Mouse (Mus musculus): ENCODE measurements at regions not wholly inside any gene's neighbourhood (a gene's known extent, or its start where the extent isn't known, plus 50 kb on each side); places are given as distances from the start of the nearest gene placed in this dataset.

DNA sequence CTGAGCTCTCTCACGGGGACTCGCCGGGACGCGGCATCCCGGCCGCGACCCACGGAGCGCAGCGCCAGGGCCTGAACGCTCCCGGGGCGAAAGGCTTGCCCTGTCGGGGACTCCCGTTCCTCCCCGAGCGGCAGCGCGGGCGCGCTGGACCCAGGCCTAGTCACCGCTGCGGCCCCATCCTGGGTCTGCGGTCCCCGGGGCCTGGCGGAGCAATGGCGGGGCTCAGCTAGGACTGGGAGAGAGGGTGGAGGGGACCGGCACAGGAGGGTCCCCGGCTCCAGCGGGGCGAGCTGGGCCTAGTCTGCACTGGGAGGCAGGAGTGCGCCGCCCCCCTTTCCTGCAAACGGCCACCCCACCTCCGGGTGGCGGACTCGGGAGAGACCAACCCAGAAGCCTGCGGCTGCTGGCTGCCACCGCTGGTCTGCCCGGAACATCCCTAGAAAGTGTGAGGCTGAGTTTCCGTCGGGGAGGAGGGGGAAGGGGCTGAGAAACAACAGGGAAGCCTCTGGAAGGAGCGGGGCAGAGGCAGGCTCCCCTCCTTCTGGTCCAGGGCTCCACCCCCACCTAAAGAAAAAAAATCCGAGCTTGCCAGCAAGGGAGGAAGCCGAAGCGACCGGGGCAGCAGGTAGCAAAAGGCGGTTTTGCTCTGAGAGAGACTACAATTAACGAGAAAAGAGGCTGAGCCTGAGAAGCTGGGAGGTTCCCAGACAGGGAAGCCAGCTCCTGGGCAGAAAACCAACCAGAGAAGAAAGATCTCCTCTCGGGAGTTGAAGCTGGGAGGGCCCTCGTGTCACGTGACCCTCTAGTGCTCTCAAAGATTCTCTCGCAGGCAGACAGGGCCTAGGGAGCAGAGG, 67.9 kb upstream of the Cplx2 start:
- TF ChIP-seq POLR2A (IDR thresholded peaks at IDR 0.05; ENCODE audit: borderline replicate concordance, extremely low read depth, insufficient read depth, insufficient read length, poor library complexity, severe bottlenecking) (no peak; the same call in 1 of the 2 replicates), CTCF (IDR thresholded peaks at IDR 0.05; ENCODE audit: borderline replicate concordance, extremely low read depth, insufficient read depth, insufficient read length) (no peak)
- DNase-seq (ENCODE audit: low read depth), result peak; percentile 95

DNA sequence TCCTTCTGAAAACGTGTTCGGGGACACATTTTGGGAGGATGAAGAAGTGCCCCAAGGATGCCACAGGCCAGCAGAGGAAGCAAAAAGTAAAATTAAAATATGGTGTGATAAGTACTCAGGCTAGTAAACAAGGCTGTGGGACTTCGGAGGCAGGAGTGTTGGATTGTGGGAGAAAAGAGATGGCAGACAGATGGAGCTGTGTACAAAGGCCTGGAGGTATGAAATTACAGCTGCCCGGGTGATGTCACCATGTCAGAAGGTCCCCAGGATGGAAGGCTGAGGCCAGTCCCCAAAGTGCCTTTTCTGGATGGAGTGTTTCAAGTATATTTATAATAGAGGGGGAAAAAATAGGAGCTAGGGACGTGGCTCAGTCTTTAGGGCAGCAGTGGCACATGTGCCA, 66.9 kb upstream of the Cplx2 start:
- TF ChIP-seq POLR2A (IDR thresholded peaks at IDR 0.05; ENCODE audit: borderline replicate concordance, extremely low read depth, insufficient read depth, insufficient read length, poor library complexity, severe bottlenecking), result no peak
- TF ChIP-seq CTCF (IDR thresholded peaks at IDR 0.05; ENCODE audit: borderline replicate concordance, extremely low read depth, insufficient read depth, insufficient read length), result no peak
- peak; percentile 62 for DNase-seq (ENCODE audit: low read depth)

DNA sequence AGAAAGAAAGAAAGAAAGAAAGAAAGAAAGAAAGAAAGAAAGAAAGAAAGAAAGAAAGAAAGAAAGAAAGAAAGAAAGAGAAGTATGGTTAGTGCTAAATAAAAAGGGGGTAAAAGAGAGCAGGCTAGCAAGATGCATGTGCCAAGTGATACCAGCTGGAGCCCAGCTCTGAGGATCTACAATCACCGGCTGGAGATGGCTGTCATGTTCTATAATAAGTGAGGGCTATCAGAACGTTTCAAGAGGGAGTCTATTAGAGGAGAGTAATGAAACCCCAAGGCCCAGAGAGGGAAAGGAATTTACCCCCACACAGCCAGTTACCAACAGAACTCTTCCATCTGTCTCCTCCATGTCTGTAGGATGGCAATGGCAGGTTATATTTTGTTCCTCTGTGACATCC, 62.6 kb upstream of the Cplx2 start:
- peak; percentile 73 for DNase-seq (ENCODE audit: low read depth)
- no peak for TF ChIP-seq POLR2A (IDR thresholded peaks at IDR 0.05; ENCODE audit: borderline replicate concordance, extremely low read depth, insufficient read depth, insufficient read length, poor library complexity, severe bottlenecking)
- TF ChIP-seq CTCF (IDR thresholded peaks at IDR 0.05; ENCODE audit: borderline replicate concordance, extremely low read depth, insufficient read depth, insufficient read length), result no peak

GRCm38 (mm10) chr13:54309354-54309753, 61.8 kb upstream of the Cplx2 start:
- peak; percentile 94 for DNase-seq (ENCODE audit: low read depth)

GRCm38 (mm10) chr13:54310144-54310543, 61.0 kb upstream of the Cplx2 start:
- no peak for TF ChIP-seq CTCF (IDR thresholded peaks at IDR 0.05; ENCODE audit: borderline replicate concordance, extremely low read depth, insufficient read depth, insufficient read length)
- TF ChIP-seq POLR2A (IDR thresholded peaks at IDR 0.05; ENCODE audit: borderline replicate concordance, extremely low read depth, insufficient read depth, insufficient read length, poor library complexity, severe bottlenecking), result no peak
- DNase-seq (ENCODE audit: low read depth), result no peak

More at GRCm38 (mm10) chr13:54309354-54309753, 61.8 kb upstream of the Cplx2 start:
- no peak for TF ChIP-seq CTCF (IDR thresholded peaks at IDR 0.05; ENCODE audit: borderline replicate concordance, extremely low read depth, insufficient read depth, insufficient read length)
- TF ChIP-seq POLR2A (IDR thresholded peaks at IDR 0.05; ENCODE audit: borderline replicate concordance, extremely low read depth, insufficient read depth, insufficient read length, poor library complexity, severe bottlenecking), result no peak

DNA sequence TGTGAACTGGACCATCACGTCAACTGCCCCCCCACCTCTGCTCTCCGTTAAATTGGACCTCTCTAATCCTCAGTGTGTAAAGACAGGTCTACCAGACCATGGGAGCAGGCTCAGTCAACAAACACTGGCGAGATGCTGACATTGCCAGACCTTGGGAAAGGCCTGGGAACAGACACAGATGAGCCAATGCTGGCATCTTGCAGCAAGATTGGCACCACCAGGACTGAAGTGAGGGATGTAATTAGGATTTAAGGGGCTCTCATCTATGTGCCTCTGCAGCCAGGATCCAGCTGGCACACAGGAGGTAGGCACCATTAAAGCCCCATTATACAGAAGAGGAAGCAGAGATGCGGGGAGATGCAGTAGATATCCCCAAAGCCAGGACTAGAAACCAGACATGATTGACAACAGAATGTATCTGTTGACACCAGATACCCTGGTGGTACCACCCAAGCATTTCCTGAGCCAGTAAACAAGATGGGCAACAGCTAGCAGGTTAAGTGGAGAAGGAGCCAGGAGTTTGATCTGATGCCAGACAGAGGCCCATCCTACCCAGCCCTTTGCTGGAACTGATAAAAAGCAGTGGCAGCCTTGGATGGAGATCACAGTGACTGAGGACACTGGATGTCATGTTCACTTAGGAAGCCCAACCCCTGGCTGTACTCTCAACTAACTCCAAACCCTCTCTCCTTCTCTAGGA, 59.7 kb upstream of the Cplx2 start:
- TF ChIP-seq POLR2A (IDR thresholded peaks at IDR 0.05; ENCODE audit: borderline replicate concordance, extremely low read depth, insufficient read depth, insufficient read length, poor library complexity, severe bottlenecking) (no peak), CTCF (IDR thresholded peaks at IDR 0.05; ENCODE audit: borderline replicate concordance, extremely low read depth, insufficient read depth, insufficient read length) (no peak)
- peak; percentile 53 for DNase-seq (ENCODE audit: low read depth)

GRCm38 (mm10) chr13:54312405-54313185, 58.6 kb upstream of the Cplx2 start:
- TF ChIP-seq POLR2A (IDR thresholded peaks at IDR 0.05; ENCODE audit: borderline replicate concordance, extremely low read depth, insufficient read depth, insufficient read length, poor library complexity, severe bottlenecking), result no peak
- DNase-seq (ENCODE audit: low read depth), result peak; percentile 36

- no peak for TF ChIP-seq POLR2A (IDR thresholded peaks at IDR 0.05; ENCODE audit: borderline replicate concordance, extremely low read depth, insufficient read depth, insufficient read length, poor library complexity, severe bottlenecking)
- TF ChIP-seq CTCF (IDR thresholded peaks at IDR 0.05; ENCODE audit: borderline replicate concordance, extremely low read depth, insufficient read depth, insufficient read length), result no peak
Observed at GRCm38 (mm10) chr13:54315333-54315732, 55.8 kb upstream of the Cplx2 start.

DNA sequence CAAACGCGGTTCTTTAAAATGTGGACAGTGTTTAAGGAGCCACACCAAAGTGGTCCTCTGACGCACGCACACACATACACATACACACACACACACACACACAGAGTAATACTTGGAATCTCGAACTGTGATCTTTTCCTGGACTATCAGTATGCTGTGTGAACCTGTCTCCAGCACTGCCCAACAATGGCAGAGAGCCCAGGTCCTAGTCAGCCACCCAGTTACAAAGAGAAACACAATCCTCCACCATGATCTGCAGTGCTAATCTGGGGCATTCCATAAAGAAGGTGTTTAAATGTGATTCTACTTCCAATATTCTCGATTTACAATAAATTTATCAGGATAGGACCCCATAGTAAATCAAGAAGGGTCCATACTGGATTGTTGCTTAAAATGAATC, 54.2 kb upstream of the Cplx2 start:
- TF ChIP-seq CTCF (IDR thresholded peaks at IDR 0.05; ENCODE audit: borderline replicate concordance, extremely low read depth, insufficient read depth, insufficient read length) (no peak), POLR2A (IDR thresholded peaks at IDR 0.05; ENCODE audit: borderline replicate concordance, extremely low read depth, insufficient read depth, insufficient read length, poor library complexity, severe bottlenecking) (no peak)
- no peak for DNase-seq (ENCODE audit: low read depth)

More at GRCm38 (mm10) chr13:54315333-54315732, 55.8 kb upstream of the Cplx2 start:
- DNase-seq (ENCODE audit: low read depth), result no peak

- DNase-seq (ENCODE audit: low read depth), result no peak
- TF ChIP-seq CTCF (IDR thresholded peaks at IDR 0.05; ENCODE audit: borderline replicate concordance, extremely low read depth, insufficient read depth, insufficient read length) (no peak), POLR2A (IDR thresholded peaks at IDR 0.05; ENCODE audit: borderline replicate concordance, extremely low read depth, insufficient read depth, insufficient read length, poor library complexity, severe bottlenecking) (no peak)
Observed at GRCm38 (mm10) chr13:54318161-54318560, 53.0 kb upstream of the Cplx2 start.

DNA sequence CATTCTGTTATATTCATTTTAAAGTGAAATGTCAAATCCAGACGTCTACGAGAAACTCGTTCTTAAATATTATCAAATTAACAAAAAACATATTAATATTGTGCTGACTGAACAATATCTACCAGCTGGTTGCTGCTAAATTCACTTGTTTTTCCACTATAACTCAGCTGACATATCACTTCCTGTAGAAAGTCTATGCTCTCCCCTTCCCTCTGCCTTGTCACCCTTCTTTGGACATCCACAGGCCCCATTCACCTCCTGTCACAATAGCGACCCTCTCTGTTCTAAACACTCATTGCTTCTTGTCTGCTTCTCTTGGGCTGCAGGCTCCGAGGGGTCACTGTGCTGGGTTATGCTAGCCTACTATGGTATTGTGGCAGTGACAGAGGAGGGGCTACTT, 52.5 kb upstream of the Cplx2 start:
- no peak for DNase-seq (ENCODE audit: low read depth)
- TF ChIP-seq POLR2A (IDR thresholded peaks at IDR 0.05; ENCODE audit: borderline replicate concordance, extremely low read depth, insufficient read depth, insufficient read length, poor library complexity, severe bottlenecking) (no peak), CTCF (IDR thresholded peaks at IDR 0.05; ENCODE audit: borderline replicate concordance, extremely low read depth, insufficient read depth, insufficient read length) (no peak)

Data from brain, embryonic 14.5 days (tissue).